Mouse (Mus musculus) hindbrain, embryonic 14.5 days (tissue): ENCODE measurements around the gene Copz2. TPM values are rescaled to one million over a fixed set of nuclear protein-coding genes. Genes with fewer than 3 reads are reported as not detected.

Experiments used
- ATAC-seq: fragments of 200-750 bp; cut with Nextera tagmentation; 2 replicates; pipeline ENCODE4 v1.8.0; 2017; ENCODE audit warnings: moderate number of reproducible peaks, mild to moderate bottlenecking, moderate TSS enrichment, moderate library complexity; ENCODE audit not compliant: low FRiP score
- DNase-seq: peaks from one replicate; pipeline ENCODE4 v3.0.0-alpha.2; 2015; ENCODE audit warnings: low spot score
- H3K27ac ChIP-seq: fragments of 300-500 bp; sonication (generic); 2 replicates; pipeline ENCODE4 v1.5.1; 2014; ENCODE audit warnings: mild to moderate bottlenecking, moderate library complexity
- H3K27me3 ChIP-seq: fragments of 300-500 bp; sonication (generic); 2 replicates; pipeline ENCODE4 v1.6.1; 2014; ENCODE audit warnings: mild to moderate bottlenecking, low read length, mixed read lengths; ENCODE audit not compliant: control insufficient read depth, insufficient read depth
- H3K36me3 ChIP-seq: fragments of 300-500 bp; sonication (generic); replicated peaks from 2 replicates; pipeline ENCODE4 v1.6.1; 2014; ENCODE audit not compliant: control insufficient read depth, insufficient read depth
- H3K4me1 ChIP-seq: fragments of 300-500 bp; sonication (generic); replicated peaks from 2 replicates; pipeline ENCODE4 v1.6.1; 2014; ENCODE audit warnings: antibody characterized with exemption, low read length, mixed read lengths; ENCODE audit not compliant: control insufficient read depth, insufficient read depth
- H3K4me2 ChIP-seq: fragments of 300-500 bp; sonication (generic); replicated peaks from 2 replicates; pipeline ENCODE4 v1.6.1; 2014; ENCODE audit warnings: mild to moderate bottlenecking, moderate library complexity
- H3K4me3 ChIP-seq: fragments of 300-500 bp; sonication (generic); replicated peaks from 2 replicates; pipeline ENCODE4 v1.5.1; 2014; ENCODE audit warnings: mild to moderate bottlenecking, low read length
- H3K9ac ChIP-seq: fragments of 300-500 bp; sonication (generic); 2 replicates; pipeline ENCODE4 v1.6.1; 2014
- H3K9me3 ChIP-seq: fragments of 300-500 bp; sonication (generic); 2 replicates; pipeline ENCODE4 v1.6.1; 2016; ENCODE audit warnings: low read length; ENCODE audit not compliant: control insufficient read depth
- WGBS: fragments of 180-500 bp; shearing (Covaris S2); extraction: QIAGEN DNeasy Blood & Tissue Kit; methylation state at CpG from one replicate; pipeline ENCODE4 v1.1.7; 2014; 5-methylcytosine and 5-hydroxymethylcytosine counted together
- microRNA counts: library from miRNA; unstranded; fragments of <30 nt; microRNA quantifications from one replicate; lab custom pipeline; 2016
- microRNA-seq: library from miRNA; unstranded; fragments of <30 nt; microRNA quantifications from one replicate; pipeline ENCODE4, GENCODE M21; 2016
- polyA plus RNA-seq: library from polyadenylated mRNA; unstranded; fragments of >200 nt; fragmentation: Nextera tagmentation; extraction: Ambion mirVana; gene quantifications from 2 replicates; pipeline ENCODE4 v1.2.1, GENCODE M21; 2014

Gene Copz2
- polyA plus RNA-seq, 1 experiment from 2014 or later, result 29.7 TPM

DNA sequence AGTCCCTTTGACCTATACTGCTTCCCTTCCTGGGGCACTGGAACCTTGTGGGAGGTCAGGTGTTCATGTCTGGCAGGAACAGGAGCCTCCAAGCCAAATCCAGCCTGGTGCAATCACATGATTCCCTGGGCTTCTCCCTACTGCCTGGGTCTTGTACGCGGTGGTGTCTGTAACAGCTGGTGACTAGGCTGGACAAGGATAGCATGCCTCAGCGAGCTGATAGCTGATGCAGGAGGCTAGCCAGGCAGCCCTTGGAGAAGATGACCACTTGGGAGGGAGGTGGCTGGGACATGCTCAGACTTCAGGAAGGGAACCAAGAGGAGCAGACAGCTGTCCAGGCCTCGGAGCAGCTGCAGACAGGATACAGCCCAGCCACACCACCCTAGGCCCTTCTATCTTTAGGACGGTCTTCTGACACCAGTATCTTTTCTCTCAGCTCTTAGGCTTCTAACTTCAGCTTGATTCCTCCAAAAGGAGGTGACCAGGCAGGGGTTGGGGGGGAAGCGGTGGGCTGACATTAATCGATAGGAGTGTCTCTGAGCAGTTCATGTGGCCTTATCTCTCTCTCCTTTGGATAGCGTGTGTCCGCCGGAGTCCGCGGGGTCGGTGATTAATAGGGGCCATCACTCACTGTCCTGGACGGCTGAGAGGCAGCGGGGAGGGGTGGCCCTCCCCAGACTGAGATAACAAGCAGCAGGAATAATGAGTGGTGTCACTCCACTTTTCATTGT, 56.9 kb downstream of the Copz2 start:
- Histone ChIP-seq H3K9me3 (no peaks in the 10 kb centered on the region), H3K4me3 (no peak overlapping the region), H3K4me1 (peaks cover 55% of the 10 kb centered on the region), H3K4me2 (no peak overlapping the region; the same call in 1 of the 2 replicates), H3K27ac (peak overlapping the region; percentile 82), H3K9ac (peak overlapping the region; percentile 30; the same call in 1 of the 2 replicates), H3K27me3 (no peaks in the 10 kb centered on the region), H3K36me3 (peaks cover 33% of the 10 kb centered on the region)
- WGBS, result 23% methylated on average over 15 of the region's 15 CpGs
- ATAC-seq (no peak), DNase-seq (no peak)

DNA sequence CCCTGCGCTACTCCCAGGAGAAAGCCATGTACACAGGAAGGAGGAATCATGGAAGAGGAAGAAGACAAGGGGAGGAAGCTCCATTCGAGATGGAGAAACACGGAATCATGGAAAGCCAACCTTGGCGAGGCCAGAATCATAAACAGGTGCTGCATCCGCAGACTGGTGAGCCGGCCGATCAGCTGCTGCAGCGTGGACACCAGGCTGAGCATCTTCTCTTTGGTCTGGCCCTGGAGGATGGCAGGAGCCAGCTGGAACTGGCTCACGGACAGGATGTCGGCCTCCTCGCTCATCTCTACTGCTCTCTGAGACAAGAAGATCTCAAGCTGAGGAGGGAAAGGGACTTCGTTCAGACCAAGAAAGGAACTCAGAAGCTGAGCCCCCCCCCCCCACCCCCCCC, 58.9 kb downstream of the Copz2 start:
- Histone ChIP-seq H3K4me1 (peaks cover 36% of the 10 kb centered on the region), H3K36me3 (peaks cover 41% of the 10 kb centered on the region), H3K9ac (no peak overlapping the region), H3K9me3 (no peaks in the 10 kb centered on the region), H3K27ac (peak overlapping the region; percentile 82; the same call in 1 of the 2 replicates), H3K4me3 (no peak overlapping the region), H3K27me3 (no peaks in the 10 kb centered on the region), H3K4me2 (no peak overlapping the region)
- no peak for ATAC-seq
- no peak for DNase-seq
- WGBS, result 87% methylated on average over 12 of the region's 12 CpGs

DNA sequence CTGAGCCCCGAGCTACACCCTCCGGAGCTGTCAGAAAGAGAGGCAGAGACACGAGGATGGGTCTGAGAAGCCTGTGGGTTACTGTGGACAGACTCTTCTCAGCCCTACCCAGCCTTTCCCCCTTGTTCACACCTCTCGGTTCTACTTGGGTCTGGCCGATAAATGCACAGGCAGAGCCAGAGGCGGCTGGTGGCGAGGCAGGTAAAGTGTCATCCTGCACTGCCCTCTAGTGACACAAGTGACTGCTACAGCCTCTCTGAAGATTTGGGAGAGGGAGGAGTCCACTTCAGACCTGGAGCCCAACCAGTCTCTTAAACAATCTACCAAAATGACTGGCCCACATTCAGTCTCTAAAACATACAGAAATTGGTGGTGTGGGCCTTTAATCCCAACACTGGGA, 60.3 kb downstream of the Copz2 start:
- peak; percentile 89 for DNase-seq
- H3K9ac ChIP-seq, result no peak overlapping the region

More for the DNA sequence above, 60.3 kb downstream of the Copz2 start:
- no peaks in the 10 kb centered on the region for H3K27me3 ChIP-seq
- no peak overlapping the region for H3K27ac ChIP-seq
- no peak overlapping the region for H3K4me2 ChIP-seq
- H3K4me3 ChIP-seq, result no peak overlapping the region
- no peaks in the 10 kb centered on the region for H3K9me3 ChIP-seq
- peaks cover 31% of the 10 kb centered on the region for H3K4me1 ChIP-seq
- 22% methylated on average over 7 of the region's 7 CpGs for WGBS
- H3K36me3 ChIP-seq, result peaks cover 41% of the 10 kb centered on the region
- peak; percentile 44 for ATAC-seq

MicroRNAs encoded within 50 kb of the gene (microRNA counts, 519-probe panel; counts per million panel counts)
- 5,061 counts per million, percentile 55 among the panel's probes with 10 or more counts for microRNA mmu-miR-152 (lab: Ali Mortazavi, UCI)

Small RNA genes within 50 kb of the gene (microRNA-seq; reads per million reads assigned to microRNA genes)
- gene Mir152, result 53.6 reads per million, percentile 45 among the genes with 10 or more reads in this experiment

Other genes with a start within 250 kb of the Copz2 start
- 37.9 and 42.5 TPM in 2 replicates for gene Snx11, start 72.3 kb upstream of the Copz2 start, polyA plus RNA-seq
- 52.5 and 57.7 TPM in 2 replicates for gene Cbx1, start 60.7 kb upstream of the Copz2 start, polyA plus RNA-seq
- 49.3 and 54.7 TPM in 2 replicates for gene Nfe2l1, start 19.9 kb upstream of the Copz2 start, polyA plus RNA-seq
- 74.0 and 77.8 TPM in 2 replicates for gene Cdk5rap3, start 66.6 kb downstream of the Copz2 start, polyA plus RNA-seq
- gene Prr15l, start 78.2 kb downstream of the Copz2 start, polyA plus RNA-seq, result 0.16 TPM in 2 replicates
- 27.5 and 28.9 TPM in 2 replicates for gene Pnpo, start 94.1 kb downstream of the Copz2 start, polyA plus RNA-seq
- gene Sp2, start 133.1 kb downstream of the Copz2 start, polyA plus RNA-seq, result 14.4 and 14.9 TPM in 2 replicates
- 0.09 and 0.16 TPM in 2 replicates for gene Sp6, start 163.5 kb downstream of the Copz2 start, polyA plus RNA-seq
- 11.5 and 12.7 TPM in 2 replicates for gene Scrn2, start 180.1 kb downstream of the Copz2 start, polyA plus RNA-seq
- gene Lrrc46, start 191.5 kb downstream of the Copz2 start, polyA plus RNA-seq, result 2.6 and 4.3 TPM in 2 replicates
- gene Mrpl10, start 191.7 kb downstream of the Copz2 start, polyA plus RNA-seq, result 60.5 TPM in 2 replicates
- gene Osbpl7, start 200.8 kb downstream of the Copz2 start, polyA plus RNA-seq, result 6.3 and 7.9 TPM in 2 replicates